Mouse (Mus musculus) right cerebral cortex, postnatal 4 days (tissue): ENCODE measurements around the gene Asap2.

Source experiments
- DNase-seq: peaks from one replicate; pipeline ENCODE4 v3.0.0-alpha.2; 2022

The Asap2 gene

DNA sequence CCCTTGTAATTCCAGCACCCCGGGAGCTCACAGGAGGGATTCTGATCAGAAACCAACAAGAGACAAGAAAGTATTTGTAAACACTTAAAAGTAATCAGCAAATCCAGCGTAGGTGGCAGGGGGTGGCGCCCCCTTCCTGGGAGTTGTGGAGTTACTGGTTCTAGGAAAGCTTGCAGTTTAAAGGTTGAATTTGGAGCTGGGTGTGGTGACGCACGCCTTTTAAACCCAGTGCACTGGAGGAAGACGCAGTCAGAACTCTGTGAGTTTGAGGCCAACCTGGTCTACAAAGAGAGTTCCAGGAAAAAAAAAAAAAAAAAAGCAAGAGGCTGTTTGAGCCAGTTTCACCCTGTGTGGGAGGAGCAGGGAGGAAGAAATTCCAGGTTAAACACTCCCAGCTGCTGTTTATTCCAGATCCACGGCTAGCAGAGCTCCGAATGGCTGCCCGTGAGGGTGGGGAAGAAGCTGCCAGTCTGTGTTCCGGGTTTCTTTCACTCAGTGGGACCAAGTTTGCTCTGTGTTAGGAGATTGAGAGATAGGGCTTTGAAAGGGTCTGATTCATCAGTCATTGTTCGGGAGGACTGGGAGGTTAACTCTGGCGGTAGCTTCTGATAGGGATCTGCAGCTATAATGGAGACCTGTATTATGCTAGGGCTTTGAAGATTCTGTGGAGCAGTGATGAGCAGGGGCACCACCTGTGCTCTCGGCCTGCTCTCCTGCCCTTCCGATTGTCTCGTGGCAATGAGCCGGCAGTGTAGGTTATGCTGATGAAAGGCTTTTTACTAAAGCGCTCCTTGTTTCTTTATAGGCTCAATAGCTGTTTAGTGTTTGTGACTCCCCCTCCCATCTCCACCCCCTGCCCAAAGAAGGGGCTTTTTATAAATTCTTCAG, 144.0 kb downstream of the Asap2 start:
- DNase-seq: no peak

DNA sequence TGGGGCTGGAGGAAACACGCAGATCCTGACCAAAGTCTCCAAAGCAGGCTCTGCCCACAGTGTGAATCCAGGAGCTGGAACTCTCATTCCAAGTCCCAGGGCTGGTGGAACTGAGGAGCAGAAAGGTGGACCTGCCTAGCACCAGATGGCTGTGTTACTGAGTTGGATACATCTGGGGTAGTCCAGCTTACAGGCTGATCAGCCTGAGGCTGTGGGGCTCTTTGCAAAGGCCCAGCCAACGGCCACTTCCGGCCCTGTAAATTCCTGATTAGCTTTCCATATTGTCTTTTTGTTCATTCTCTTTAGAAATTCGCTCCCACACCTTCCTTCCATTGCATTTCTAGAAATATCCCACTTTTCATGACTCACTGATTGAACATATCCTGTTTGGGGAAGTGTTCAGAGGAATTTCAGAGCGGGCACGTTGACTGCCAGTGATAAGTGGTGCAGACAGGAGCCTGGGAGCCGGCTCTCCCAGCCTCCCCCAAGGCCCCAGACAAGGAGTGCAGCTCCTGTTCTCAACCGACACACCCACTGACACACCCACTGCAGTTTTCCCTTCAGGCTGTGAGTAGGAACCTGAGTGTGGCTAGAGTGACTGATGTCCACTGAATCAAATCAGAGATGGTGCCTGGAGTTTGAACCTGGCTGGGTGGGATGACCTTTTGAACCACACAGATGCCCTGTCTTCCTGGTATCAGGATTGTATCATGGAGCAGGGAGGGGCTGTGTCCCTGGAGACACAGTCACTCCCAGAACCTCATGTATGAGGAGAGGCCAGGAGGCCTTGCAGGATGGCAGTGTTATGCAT, 145.6 kb downstream of the Asap2 start:
- no peak for DNase-seq

DNA sequence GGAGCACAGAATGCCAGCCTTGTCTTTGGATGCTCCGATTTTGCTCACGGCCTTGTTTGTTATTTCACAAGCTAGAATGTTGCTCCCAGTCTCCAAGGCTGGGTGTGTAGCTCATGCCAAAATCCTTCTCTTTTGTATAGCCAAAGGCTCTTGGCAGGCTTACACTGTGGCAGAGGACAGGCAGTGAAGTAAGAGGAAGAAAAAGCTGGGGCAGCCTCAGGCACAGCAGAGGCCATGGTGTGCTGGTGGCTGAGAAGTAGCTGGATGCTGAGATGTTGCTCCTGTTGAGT, 146.1 kb downstream of the Asap2 start:
- DNase-seq: no peak

DNA sequence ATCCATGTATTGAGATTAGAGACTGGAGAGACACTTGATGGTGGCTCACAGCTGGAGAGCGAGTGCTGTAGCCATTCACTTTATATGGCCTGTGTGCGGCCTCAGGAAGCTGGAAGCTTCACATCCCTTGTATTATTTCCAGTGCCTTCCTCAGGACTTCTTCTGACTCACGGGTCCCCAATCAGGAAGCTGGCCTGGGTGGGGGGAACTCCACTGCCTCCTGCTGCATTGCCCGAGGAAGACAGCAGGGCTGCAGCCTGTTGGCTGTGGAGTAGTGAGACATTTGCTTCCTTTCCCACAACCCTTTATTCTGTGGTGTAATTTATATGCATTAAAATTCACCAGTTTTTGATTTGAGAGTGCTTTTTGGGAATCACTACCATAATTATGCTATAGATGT, 149.3 kb downstream of the Asap2 start:
- DNase-seq: peak; percentile 30

DNA sequence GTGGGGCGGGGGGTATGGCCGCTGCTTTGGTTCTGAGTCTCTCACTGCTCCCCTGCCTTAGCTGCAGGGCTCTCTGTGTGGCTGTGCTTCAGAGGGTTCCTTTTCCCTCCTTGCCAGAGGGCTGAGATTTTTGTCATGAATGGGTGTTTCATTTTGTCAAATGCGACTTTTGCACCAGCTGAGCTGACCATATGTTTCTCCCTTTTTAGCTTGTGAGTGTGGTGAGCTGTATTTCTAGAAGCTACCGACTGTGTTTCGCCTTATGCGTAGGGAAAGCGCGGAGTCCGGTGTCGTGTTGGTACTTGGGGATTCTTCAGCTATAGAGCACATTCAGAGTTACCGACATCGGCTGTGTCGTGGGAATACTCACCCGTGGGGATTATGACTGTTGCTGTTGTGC, 149.9 kb downstream of the Asap2 start:
- peak; percentile 25 for DNase-seq

DNA sequence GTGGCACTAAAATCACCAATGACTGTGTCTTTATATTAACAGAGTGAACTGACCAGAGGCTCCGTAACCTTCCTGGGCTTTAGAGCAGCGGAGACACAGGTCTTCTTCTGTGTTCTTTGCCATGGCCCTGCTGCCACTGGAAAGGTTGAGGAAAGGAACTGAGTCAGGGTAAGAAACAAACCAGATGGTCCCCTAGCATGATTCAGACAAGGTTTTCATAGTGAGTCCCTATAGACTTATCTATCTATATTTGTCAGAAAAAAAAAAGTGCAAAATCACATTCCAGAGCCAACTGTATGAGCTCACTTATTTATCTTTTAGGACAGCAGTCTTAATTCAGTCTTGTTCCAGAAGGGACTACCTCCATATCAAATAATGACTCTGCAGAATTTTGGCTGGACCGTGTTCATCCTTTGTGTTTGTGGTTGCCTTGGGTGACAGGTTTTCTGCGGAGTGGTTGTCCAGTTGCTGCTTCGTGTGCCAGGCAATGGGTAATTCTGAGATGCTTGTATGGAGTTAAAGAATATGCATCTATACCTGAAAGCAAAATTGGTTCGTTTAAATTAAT, 150.6 kb downstream of the Asap2 start:
- DNase-seq: no peak

DNA sequence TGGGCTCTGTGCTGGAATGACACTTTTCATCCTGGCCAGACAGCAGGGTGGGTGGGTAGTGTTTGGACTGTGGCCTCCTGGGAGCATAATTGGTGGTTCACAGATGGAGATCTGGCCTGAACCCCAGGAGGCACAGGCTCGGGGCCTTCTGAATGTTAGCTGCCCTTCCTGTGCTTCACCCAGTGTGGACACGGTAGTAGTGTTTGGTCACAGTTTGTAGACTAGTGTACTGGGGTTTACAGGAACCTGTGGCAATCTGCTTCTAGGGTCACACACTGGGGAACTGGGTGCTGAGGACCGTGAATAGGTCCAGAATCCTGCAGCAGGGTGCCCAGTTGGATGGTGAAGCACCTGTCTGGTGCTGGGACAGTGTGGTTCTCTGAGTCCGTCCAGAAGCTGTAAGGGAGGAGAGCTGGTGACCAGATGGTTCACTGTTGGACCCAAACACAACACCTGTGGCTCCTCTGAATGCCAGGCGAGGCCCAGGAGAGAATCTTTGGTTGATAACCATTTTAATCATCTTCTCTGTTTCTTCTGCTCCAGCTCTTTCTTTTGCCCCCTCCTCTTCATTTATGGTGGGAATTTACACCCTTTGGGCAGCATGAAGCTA, 151.5 kb downstream of the Asap2 start:
- DNase-seq: no peak

DNA sequence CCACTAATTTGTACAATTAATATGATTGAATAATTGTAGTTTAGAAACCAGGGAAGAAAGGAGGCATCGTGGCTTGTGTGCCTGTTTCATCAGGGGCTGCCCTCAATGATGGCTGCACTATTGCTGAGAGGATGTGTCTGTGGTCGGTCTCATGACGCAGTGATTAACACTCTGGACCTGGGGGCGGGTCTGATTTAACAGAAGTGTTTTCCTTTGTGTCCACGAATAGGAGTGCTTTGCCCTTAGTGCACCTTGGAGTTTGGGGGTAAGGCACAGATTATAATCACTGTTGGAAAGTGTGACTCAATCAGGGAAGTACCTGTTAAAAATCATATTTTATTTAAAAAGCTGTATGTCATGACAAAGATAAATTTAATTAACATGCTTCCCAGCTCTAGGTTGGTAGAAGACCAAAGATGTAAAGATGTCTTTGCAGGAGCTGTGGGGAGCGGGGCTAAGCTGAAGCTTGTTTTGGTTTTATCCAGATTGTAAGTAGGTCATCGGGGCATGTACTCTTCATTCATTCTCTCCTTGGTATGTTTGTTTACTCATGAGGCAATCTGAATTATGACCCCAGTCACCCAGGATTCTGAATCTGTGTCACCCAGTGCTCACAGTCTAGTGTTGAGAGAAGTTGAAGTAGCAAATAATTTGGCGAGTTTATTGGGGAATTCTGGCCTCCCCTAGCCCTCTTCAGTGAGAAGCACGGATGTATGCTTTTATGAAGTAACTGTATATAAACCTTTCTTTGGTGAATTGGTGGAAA, 152.4 kb downstream of the Asap2 start:
- no peak for DNase-seq

DNA sequence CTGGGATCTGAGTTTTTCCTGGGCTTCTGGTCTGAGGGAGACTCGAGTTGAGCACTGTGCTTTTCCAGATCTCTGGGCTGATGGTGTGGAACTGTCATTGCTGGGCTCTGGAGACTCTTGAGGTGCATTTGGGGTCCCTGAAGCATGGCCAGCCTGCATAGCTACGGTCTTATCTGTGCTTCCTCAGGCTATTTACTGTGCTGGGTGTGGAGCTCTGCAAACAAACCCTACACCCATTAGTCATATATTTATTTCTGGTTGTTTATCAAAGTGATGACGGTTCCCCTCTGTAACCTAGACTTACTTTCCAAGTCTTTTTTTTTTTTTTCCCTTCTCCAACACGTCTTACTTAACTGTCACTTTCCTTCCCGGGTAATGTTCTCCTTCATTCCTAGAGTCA, 154.3 kb downstream of the Asap2 start:
- DNase-seq: no peak

DNA sequence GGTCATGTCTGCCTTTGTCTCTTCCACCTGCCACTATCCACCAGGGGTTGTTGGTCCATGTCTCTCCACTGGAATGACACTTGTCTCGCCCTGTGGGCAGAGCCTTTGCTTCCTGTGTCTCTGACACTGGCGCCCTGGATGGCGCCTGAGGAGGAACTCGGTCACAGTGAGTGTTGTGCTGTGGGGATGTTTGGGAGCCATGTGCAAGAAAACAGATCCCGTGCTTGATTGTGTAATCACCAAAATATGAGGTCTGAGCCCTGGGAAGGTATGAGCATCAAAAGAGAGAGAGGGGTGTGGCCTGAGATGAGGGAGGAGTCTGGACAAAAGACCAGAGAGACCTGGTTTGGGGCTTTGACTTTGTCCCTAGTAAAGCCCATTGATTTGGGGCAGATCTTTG, 154.8 kb downstream of the Asap2 start:
- no peak for DNase-seq

DNA sequence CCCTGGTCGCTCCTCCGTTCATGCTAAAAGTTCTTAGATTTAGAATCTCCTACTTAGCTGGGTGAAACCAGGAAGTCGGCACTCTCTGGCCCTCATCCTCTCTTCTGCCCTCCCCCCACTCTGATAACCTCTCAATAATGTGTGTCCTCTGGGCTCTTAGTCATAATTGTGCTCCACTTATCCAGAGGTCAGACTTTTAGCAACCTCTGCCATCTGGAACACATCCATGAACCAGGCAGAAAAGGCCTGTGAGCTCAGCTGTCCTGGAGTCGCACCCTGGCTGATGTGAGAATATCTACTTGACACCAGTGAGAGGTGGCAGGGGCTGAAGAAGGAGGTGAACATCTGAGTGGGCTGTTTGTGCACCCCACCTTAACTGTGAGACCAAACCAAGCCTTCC, 156.6 kb downstream of the Asap2 start:
- no peak for DNase-seq

DNA sequence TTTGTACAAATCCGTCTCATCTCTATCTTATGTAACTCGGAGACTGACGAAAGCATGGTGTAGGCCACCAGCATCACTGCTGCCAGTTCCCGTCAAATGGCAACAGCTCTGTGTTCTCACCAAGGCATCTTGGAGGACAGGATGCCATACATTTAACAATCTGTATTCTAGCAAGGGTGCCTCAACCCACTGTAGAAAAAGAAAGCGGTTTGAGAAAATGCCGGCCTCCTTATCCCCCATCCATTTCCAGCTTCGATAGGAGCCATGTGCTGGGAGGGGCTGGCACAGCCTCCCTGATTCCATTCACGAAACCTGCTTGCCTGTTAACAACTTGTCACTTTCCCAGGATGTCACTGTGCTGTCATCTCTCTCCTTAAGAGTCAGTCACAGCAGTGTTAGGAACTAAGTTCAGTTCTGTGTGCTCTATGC, 163.0 kb downstream of the Asap2 start:
- no peak for DNase-seq

DNA sequence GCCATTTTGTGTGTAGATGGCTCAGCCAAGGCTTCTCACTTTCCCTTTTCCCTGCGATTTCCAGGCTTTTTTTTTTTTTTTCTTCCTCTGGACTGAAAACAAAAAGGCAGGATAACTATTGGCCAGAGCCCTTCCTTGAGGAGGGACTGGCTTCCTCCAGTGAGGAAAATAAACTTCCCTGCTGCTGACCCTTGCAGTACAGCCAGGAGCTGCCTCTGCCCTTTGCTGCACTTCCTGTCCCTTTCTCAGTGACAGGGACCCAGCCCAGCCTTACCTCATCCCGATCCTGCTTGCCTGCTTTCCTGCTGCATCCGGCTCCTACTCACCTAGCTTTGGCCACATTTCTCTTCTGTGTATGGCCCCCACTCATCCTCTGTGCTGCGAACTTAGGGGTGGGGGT, 164.8 kb downstream of the Asap2 start:
- DNase-seq: no peak

DNA sequence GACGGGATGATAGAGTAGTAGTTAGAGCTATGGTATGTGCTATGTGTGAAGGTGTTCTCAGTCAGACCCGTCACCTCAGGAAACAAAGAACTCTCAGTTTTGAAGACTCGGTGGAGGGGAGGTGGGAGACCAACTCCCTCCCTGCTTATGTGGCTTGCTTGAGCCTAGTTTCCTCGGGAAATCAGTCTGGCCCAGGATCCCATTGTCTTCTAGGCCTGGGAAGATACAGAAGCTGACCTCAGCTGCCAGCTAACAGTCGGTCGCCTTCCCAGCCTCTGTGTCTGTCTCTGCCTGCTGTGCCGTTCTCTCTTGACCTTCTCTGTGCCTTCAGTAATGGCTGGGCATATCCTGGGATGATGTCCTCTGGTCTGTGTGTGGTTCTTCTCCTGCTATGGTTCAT, 169.0 kb downstream of the Asap2 start:
- DNase-seq: no peak

DNA sequence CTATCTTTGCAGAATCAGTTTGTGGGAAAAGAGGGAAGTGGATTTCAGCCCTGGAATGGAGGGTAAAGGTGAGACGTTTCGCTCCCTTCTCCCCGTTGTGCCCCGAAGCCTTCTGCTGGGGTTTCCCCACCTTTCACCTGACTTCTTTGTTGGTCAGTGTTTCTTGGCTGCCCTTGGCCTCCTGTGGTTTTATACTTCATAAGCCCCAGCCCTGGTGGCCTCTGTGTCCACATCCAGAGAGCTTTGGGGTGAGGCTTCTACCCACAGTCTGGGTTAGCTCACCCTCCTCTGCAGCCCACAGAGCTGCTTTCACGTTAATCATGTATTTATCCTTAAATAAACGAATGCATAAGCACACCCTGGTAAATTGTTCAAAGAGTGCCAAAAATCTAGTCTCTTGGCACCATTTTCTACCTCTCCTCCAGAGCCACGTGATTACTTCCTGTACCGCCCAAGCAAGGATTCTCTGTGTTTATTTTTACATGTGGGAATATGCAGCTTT, 170.1 kb downstream of the Asap2 start:
- no peak for DNase-seq

DNA sequence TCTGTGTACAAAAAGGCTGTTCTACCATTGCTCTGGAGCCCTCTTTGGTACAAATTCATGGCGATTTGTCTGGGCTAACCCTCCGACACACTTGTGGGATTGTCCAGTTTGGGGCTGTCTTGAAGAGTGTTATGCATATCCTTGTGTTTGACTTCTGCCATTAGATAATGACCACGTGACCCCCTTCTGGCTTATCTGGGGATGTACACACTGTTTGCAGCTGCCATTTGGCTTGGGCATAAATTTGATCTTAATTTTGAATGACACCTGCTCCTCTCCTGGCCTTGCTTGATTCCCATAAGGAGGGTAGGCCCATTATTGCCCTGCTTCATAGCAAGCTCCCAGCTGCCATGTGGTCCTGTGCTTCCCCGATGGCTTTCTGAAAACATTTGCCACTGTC, 171.6 kb downstream of the Asap2 start:
- no peak for DNase-seq

DNA sequence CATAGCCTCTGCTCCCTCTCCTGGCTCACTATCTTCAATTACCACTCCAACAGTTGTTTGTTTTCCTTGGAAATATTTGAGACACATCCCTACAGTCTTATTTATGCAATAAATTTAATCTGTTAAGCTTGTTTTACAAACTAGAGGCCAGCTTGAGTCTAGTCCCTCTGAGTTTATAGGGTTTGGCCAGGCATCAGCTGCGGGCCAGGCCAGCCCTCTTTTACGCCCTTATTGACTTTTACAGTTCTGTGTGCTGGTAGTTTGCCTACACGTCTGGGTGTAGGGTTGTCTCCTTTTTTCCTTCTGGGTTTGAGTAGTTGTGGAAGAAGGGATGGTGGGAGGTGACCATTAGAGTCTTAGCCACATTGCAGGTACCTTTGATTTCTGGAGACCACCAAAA, 173.4 kb downstream of the Asap2 start:
- no peak for DNase-seq

DNA sequence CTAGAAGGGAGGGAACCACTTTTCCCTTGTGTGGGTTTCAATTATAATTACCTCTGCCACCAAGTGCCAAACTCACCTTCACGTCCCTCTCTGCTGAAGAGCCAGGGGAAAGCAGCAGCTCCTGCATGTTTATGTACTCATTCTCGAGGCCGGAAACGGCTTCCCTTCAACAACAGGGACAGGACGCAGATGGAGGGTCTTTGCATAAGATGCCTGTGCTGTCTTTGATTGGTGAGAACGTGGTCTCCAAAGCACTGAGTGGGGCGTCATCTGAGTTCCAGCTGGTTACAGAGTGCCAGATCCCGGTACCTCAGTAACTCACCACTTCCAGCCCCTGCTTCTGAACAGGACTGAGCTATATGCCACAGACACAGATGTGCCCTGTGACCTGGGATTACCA, 174.0 kb downstream of the Asap2 start:
- DNase-seq: no peak

DNA sequence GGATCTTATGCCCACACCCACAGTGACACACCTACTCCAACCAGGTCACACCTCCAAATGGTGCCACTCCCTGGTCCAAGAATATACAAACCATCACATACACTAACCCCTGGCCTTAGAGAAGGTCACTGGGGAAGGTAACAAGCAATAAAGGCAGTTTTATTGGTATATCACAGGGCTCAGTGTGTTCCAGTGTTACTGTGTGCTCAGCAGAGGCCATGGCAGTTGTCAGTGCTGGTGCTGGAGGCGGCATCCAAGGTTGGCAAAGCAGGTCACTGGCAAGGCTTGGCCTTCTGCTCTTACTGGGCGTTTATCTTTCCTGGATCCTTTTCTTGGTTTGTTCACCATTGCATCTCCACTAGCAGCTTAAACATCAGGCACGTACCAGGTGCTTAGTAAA, 174.9 kb downstream of the Asap2 start:
- DNase-seq: no peak

DNA sequence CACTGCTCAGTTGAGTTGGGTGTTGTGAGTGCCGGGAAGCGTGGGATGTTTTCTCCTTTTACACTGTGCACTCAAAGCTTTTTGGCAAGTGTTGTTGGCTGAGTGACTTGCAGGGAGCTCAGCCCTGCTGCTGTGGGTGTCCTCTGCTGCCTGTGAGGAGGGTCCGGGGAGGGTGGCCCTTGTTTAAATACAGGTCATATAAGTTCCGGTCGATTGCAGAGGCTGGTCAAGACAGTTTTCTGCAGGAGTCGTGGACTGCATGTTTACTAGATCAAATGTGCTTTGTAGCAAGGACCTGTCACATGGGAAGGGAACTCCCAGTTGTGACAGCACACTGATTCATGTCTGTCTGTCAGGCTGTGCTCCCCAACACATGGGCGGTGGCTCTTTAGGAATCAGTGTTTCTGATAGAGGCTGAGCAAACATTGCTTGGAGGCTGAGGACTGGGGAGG, 175.7 kb downstream of the Asap2 start:
- DNase-seq: no peak

DNA sequence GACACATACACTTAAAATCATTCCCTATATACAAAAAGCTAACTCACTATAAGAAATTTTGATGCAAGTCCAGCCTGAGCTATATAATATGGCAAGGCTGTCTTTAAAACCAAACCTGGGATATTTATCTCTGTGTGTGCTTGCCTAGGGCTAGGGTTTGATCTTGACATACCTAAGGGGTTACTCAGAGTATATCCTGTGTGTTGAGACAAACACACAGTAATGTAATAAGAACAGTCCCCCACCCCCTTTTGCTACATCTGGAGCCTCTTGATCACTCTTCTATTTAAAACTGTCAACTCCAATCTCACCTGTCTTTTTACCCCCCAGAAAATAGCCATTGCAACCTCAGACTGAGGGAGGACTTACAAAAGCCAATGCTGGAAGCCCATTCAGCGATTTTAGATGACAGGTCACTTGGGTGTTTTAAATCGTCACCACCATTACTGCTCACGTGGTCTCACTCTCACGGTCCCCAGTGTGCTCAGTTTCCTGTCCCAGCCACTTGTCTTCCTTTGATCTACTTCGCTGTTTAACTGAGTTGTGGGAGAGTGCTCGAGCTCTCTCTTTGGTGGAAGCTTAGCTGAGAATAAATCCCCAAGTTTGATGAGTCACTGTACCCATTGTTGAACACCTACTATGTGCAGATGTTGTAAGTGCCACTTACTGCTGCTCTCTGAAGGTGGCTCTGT, 176.8 kb downstream of the Asap2 start:
- DNase-seq: no peak

DNA sequence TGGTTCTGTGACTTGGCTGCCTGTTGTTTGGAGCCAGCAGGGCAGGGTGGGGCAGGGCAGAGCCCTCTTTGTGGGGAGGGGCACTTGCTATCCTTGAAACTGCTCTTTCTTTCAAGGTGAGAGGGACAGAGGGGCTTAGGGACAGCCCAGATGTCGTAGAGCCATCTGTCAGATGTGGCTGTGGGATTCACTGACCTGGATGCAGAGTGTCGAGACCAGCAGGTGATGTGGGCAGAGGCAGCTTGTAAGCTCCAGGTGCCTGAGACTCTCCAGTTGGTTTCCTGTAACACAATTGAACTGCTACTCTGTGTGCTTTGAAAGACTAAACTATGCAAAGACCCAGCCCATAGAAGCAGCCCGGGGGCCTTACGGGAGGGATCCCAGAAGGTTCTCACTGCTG, 177.5 kb downstream of the Asap2 start:
- no peak for DNase-seq
